Mouse (Mus musculus): Measurements from ENCODE around the gene Atp1b3. TPM values are rescaled to one million over a fixed set of nuclear protein-coding genes. Genes with fewer than 3 reads are reported as not detected.

Atp1b3 gene
- total and polyA plus RNA-seq, 2 experiments from 2014 or later = 69.1 to 188 TPM

DNA sequence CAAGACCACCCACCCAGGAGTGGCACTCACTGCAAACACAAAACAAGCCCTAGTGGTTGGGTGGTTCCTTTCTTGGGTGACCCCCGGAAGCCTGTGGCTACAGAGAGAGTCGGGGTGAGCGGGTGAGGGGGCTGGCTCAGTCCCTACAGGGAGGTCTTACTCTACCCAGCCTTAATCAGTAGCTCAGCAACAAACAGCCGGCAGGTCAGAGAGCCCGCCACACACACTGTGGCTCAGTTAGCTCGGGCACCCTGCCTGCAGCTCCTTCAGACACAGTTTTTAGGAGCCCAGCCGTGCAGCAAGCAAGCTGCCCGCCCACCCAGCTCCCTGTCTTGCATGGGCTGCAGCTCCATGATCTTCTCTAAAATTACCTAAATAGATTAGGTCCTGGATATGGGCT is 33.9 kb upstream of the Atp1b3 start:
- Histone ChIP-seq H3K9me3 (ENCODE audit: low read length) (no peaks in the 10 kb centered on the region), H3K36me3 (ENCODE audit: insufficient read depth, low read length) (no peaks in the 10 kb centered on the region), H3K27me3 (ENCODE audit: insufficient read depth, low read length) (no peaks in the 10 kb centered on the region), H3K4me2 (ENCODE audit: low read depth, low read length, poor library complexity, severe bottlenecking) (no peak overlapping the region), H3K27ac (ENCODE audit: low read depth, low read length) (no peak overlapping the region), H3K4me3 (ENCODE audit: low read depth, low read length) (no peak overlapping the region), H3K4me1 (ENCODE audit: insufficient read depth, low read length) (no peaks in the 10 kb centered on the region), H3K9ac (replicated peaks; ENCODE audit: low read length, poor library complexity, severe bottlenecking) (no peak overlapping the region)
- ATAC-seq (ENCODE audit: low FRiP score) (no peak), DNase-seq (ENCODE audit: low spot score) (no peak)
- no peak for TF ChIP-seq CTCF (IDR thresholded peaks at IDR 0.05)
- 39% methylated on average over 8 of the region's 8 CpGs for WGBS

DNA sequence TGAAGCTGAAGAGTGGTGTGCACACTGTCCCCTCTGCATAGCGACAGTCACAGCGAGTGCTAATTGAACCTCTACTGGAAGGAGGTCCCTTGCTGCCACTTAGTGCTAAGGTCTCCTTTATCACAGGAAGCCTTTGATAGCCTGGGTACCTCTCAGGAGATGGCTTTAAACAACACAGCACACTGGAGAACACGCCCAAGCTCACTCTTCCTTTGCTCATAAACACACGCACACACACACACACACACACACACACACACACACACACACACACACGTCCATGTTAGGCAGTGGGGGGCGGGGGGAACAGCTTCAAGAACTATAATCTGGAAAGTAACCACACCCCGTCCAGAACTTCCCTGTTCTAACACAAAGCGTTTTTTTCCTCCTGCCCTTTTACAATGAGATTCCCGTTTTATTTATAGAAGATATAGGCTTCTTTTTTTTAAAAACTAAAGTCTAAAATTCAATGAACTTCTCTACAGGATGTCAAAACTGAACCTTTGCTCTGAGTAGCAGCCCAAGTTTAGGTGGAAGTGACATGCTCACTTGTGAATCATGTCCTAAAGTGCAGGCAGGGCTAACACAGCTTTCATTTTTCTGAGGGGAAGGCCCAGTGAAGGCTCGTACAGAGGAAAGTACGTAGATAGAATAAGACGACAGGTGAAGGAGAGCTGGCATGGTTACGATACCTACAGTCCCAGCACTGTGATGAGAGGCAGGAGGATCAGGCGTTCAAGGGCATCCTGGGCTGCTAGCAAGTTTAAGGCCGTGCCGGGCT is 30.9 kb upstream of the Atp1b3 start:
- no peak overlapping the region for H3K27ac ChIP-seq (ENCODE audit: low read depth, low read length)
- H3K4me2 ChIP-seq (ENCODE audit: low read depth, low read length, poor library complexity, severe bottlenecking) = no peak overlapping the region
- H3K4me1 ChIP-seq (ENCODE audit: insufficient read depth, low read length) = no peaks in the 10 kb centered on the region
- no peak overlapping the region for H3K4me3 ChIP-seq (ENCODE audit: low read depth, low read length)
- no peak for DNase-seq (ENCODE audit: low spot score)
- no peak overlapping the region for H3K9ac ChIP-seq (replicated peaks; ENCODE audit: low read length, poor library complexity, severe bottlenecking)
- H3K36me3 ChIP-seq (ENCODE audit: insufficient read depth, low read length) = no peaks in the 10 kb centered on the region
- H3K9me3 ChIP-seq (ENCODE audit: low read length) = no peaks in the 10 kb centered on the region
- 72% methylated on average over 16 of the region's 16 CpGs for WGBS
- H3K27me3 ChIP-seq (ENCODE audit: insufficient read depth, low read length) = no peaks in the 10 kb centered on the region
- TF ChIP-seq CTCF (IDR thresholded peaks at IDR 0.05) = no peak
- ATAC-seq (ENCODE audit: low FRiP score) = no peak

DNA sequence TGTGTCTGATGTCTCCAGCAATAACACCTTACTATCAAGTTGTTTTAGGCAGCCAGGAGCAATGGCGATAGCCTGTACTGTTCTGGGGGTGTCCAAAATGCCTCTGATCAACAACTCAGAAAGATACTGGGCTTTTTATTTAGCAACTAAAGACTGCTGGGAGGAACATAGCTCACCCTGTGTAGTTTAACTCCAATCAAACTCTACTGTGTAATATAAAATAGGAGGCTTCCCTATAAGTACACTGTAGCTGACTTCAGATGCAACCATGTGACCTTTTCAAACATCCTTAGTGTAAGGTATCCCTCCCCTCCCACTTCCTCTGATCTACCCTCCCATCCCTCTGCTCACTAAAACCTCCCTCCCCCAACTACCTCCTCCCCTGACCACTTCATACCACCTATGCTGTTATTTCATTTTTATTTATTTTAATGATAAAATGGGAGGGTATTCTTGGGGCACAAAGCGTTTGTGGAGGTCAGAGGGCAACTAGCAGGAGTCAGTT is 29.5 kb upstream of the Atp1b3 start:
- Histone ChIP-seq H3K27ac (ENCODE audit: low read depth, low read length) (no peak overlapping the region), H3K9me3 (ENCODE audit: low read length) (no peaks in the 10 kb centered on the region), H3K9ac (replicated peaks; ENCODE audit: low read length, poor library complexity, severe bottlenecking) (no peak overlapping the region), H3K4me3 (ENCODE audit: low read depth, low read length) (no peak overlapping the region), H3K4me1 (ENCODE audit: insufficient read depth, low read length) (no peaks in the 10 kb centered on the region), H3K36me3 (ENCODE audit: insufficient read depth, low read length) (no peaks in the 10 kb centered on the region), H3K4me2 (ENCODE audit: low read depth, low read length, poor library complexity, severe bottlenecking) (no peak overlapping the region), H3K27me3 (ENCODE audit: insufficient read depth, low read length) (no peaks in the 10 kb centered on the region)
- no peak for ATAC-seq (ENCODE audit: low FRiP score)
- 84% methylated on average over 2 of the region's 2 CpGs for WGBS
- TF ChIP-seq CTCF (IDR thresholded peaks at IDR 0.05) = no peak
- no peak for DNase-seq (ENCODE audit: low spot score)

DNA sequence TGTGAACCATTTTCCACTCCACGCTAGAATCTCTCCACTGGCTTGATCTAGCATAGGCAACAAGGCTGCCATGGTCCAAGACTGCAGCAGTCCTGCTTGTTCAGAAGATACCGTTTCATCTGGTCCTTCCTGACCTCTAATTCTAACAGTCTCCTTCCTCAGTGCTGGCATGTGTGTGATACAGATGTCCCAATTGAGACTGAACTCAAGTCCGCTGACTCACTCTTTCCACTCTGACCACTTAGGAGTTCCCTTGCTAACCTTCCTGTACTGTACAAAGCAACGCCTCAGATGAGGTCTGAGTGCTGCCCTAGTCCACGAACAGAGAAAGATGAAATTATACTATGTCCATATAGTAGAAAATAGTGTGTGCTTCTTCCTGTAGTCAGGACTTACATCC is 28.9 kb upstream of the Atp1b3 start:
- no peaks in the 10 kb centered on the region for H3K27me3 ChIP-seq (ENCODE audit: insufficient read depth, low read length)
- TF ChIP-seq CTCF (IDR thresholded peaks at IDR 0.05) = no peak
- no peak overlapping the region for H3K4me3 ChIP-seq (ENCODE audit: low read depth, low read length)
- H3K27ac ChIP-seq (ENCODE audit: low read depth, low read length) = no peak overlapping the region
- no peaks in the 10 kb centered on the region for H3K4me1 ChIP-seq (ENCODE audit: insufficient read depth, low read length)
- H3K9me3 ChIP-seq (ENCODE audit: low read length) = no peaks in the 10 kb centered on the region
- DNase-seq (ENCODE audit: low spot score) = no peak
- no peak overlapping the region for H3K9ac ChIP-seq (replicated peaks; ENCODE audit: low read length, poor library complexity, severe bottlenecking)
- ATAC-seq (ENCODE audit: low FRiP score) = no peak
- 91% methylated on average over 5 of the region's 5 CpGs for WGBS
- H3K36me3 ChIP-seq (ENCODE audit: insufficient read depth, low read length) = no peaks in the 10 kb centered on the region
- no peak overlapping the region for H3K4me2 ChIP-seq (ENCODE audit: low read depth, low read length, poor library complexity, severe bottlenecking)

DNA sequence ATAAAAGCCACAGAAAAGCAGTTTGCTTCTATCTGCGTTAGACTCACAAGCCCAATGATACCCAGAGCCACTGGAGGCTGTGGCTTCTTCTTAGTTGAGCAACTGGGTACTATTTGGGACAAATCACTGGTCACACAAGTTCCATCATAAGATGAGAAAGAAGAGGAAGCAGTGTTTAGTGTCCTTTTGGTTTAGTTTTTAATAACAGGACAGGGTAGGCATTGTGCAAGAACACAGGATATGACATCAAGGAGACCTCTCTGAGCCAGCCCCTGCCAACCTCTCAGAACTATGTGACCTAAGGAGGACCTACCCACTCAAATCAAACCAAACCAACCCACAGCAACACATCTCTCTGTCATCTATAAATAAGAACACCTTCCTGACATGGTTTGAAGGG is 27.7 kb upstream of the Atp1b3 start:
- no peaks in the 10 kb centered on the region for H3K36me3 ChIP-seq (ENCODE audit: insufficient read depth, low read length)

DNA sequence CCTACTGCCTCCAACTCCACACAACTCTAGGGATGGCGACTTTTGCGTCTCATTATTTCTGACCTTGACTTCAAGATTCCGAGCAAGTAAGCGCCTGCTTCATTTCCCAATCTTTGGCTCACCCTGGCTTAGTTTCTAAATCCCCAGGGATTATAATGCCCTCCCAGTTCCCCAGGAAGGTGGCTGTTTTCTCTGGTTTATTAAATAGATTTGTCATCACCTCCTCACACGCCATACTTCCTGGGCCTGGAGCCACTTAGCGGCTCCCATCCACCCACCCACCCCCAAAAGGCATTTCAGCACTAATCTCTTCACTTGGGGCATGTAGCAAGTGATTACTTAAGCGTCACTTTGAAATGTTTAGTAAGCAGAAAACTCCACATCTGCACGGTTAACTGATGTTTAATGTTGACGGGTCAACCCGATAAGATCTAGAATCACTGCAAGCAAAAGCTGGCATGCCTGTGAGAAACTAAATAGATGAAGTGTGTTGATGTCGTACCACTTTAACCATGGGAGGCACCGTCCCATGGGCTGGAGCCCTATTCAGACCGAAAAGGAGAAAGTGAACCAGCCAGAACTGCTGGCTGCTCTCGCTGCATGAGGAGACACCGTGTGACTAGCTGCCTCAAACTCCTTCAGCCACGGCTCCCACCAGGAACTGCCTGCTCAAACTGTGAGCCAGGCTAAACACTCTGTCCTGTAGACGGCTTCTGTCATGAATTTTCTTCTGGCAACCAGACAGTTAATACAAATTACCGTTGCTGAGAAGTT is 19.7 kb upstream of the Atp1b3 start:
- DNase-seq (ENCODE audit: low spot score) (no peak), ATAC-seq (ENCODE audit: low FRiP score) (no peak)
- 69% methylated on average over 18 of the region's 18 CpGs for WGBS
- no peak for TF ChIP-seq CTCF (IDR thresholded peaks at IDR 0.05)
- no peak overlapping the region for H3K4me2 ChIP-seq (ENCODE audit: low read depth, low read length, poor library complexity, severe bottlenecking)
- no peak overlapping the region for H3K27ac ChIP-seq (ENCODE audit: low read depth, low read length)
- H3K4me1 ChIP-seq (ENCODE audit: insufficient read depth, low read length) = no peaks in the 10 kb centered on the region
- H3K9me3 ChIP-seq (ENCODE audit: low read length) = no peaks in the 10 kb centered on the region
- no peaks in the 10 kb centered on the region for H3K36me3 ChIP-seq (ENCODE audit: insufficient read depth, low read length)
- H3K9ac ChIP-seq (replicated peaks; ENCODE audit: low read length, poor library complexity, severe bottlenecking) = no peak overlapping the region
- H3K4me3 ChIP-seq (ENCODE audit: low read depth, low read length) = no peak overlapping the region
- H3K27me3 ChIP-seq (ENCODE audit: insufficient read depth, low read length) = no peaks in the 10 kb centered on the region

More for the DNA sequence above, 27.7 kb upstream of the Atp1b3 start:
- DNase-seq (ENCODE audit: low spot score) (no peak), ATAC-seq (ENCODE audit: low FRiP score) (no peak)
- Histone ChIP-seq H3K4me2 (ENCODE audit: low read depth, low read length, poor library complexity, severe bottlenecking) (no peak overlapping the region), H3K27me3 (ENCODE audit: insufficient read depth, low read length) (no peaks in the 10 kb centered on the region), H3K4me3 (ENCODE audit: low read depth, low read length) (no peak overlapping the region), H3K9ac (replicated peaks; ENCODE audit: low read length, poor library complexity, severe bottlenecking) (no peak overlapping the region), H3K9me3 (ENCODE audit: low read length) (no peaks in the 10 kb centered on the region), H3K27ac (ENCODE audit: low read depth, low read length) (no peak overlapping the region), H3K4me1 (ENCODE audit: insufficient read depth, low read length) (no peaks in the 10 kb centered on the region)
- no peak for TF ChIP-seq CTCF (IDR thresholded peaks at IDR 0.05)
- WGBS = 81% methylated on average over 1 of the region's 1 CpGs

All from midbrain, postnatal 0 days (tissue).